Mouse (Mus musculus): ENCODE results near the gene Dnajb2.

DNA sequence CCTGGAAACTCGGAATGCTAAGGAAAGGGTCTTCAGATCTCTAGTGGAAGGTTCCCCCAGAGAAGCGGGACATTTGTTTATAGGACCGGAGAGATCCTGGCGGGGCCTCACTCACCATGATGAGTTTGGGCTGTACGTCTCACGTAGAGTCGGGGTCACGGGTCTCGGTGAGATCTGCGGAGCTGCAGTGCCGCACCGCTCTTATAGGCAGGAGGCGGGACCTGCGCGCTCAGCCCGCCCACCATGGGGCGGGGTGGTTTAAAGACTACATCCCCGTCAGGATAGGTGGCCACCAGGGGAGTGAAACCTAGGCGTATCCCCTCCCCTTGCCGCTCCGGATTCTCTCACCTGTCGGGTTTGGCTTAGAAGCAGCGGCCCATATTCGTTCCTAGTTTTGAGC lies 17.1 kb upstream of the Dnajb2 start:
- TF ChIP-seq TAL1 (IDR thresholded peaks at IDR 0.05; ENCODE audit: low read length) (no peak), GATA1 (IDR thresholded peaks at IDR 0.05; ENCODE audit: low read length) (no peak)

All from erythroblast, embryonic 14.5 days (primary cell).